Mouse (Mus musculus) layer of hippocampus, postnatal 14 days (tissue): Measurements from ENCODE around the gene Gjb5. TPM values are rescaled to one million over a fixed set of nuclear protein-coding genes. Genes with fewer than 3 reads are reported as not detected.

Source experiments
- DNase-seq, 2 experiments: peaks; one replicate each; pipeline ENCODE4 v3.0.0; 2021 to 2022; ENCODE audit warnings: low spot score in 2 of 2, mixed read lengths in 1 of 2
- total RNA-seq, 2 experiments: library from RNA; stranded (reverse); gene quantifications; 2 replicates each; pipeline ENCODE4 v1.2.3; 2021

Gene Gjb5
- total RNA-seq, 2 experiments from 2014 or later = not detected

GRCm38 (mm10) chr4:127349560-127350300 lies 8.3 kb downstream of the Gjb5 start:
- DNase-seq = no peak

GRCm38 (mm10) chr4:127345000-127345399 lies 13.0 kb downstream of the Gjb5 start:
- no peak for DNase-seq

GRCm38 (mm10) chr4:127341372-127341771 lies 16.6 kb downstream of the Gjb5 start:
- DNase-seq = no peak

DNA sequence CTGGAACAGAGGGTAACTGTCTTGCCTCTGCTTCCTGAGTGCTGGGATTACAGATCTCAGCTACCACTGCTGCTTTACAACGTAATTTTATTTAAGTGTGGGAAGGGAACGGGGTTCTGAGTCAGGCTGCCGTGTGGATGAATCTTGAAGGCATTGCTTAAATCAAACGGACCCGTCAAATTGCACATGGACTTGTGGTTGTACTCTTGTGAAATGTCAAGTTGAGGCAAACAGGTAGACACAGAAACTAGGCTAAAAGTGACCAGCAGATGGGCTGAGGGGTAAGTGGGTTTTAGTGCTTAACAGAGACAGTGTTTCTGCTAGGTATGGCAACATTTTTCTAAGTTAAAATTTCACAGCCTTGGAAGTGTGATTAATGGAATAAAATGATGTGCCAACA lies 20.3 kb downstream of the Gjb5 start:
- no peak for DNase-seq

GRCm38 (mm10) chr4:127334870-127335504 lies 23.0 kb downstream of the Gjb5 start:
- DNase-seq = no peak

DNA sequence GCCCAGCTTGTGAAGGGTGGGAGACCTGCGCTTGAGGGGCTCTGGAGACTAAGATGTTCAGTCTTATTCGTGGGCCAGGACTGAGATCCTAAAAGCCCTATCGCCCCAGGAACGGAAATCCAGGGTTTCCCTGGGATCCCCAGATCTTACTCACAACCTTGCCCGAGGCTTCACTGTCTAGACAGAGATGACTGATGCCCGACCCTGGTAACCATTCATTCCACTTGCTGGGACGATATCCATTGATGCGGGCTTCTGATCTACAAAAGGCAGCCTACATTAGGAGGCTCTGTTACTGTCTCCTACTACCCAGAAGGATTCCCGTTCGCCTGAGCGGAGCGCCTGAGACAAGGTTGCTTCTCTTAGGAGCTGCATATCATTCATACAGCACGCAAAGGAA lies 26.8 kb downstream of the Gjb5 start:
- DNase-seq = no peak

GRCm38 (mm10) chr4:127330181-127331100 lies 27.5 kb downstream of the Gjb5 start, which contains the start of gene Gjb3:
Gene Gjb3, minus strand, starts transcription at chr4:127330844.
- no peak for DNase-seq

DNA sequence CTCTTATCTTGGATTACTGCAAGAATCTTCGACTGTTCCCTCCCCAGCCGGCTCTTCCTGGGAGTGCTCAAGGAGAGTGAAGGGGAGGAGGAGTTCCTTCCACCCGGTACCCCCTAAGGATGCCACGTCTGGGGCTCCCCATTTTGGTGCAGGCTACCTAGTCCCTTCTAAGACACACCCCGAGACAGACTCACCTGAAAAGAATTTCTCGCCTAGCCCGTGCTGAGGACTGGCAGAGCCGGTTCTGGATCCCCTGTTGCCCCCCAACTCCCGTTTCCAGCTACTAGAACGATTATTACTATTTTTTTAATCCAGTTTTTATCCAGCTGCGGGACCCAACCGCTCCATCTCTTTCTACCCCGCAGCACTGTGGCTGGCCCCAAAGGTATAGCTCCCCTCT lies 28.2 kb downstream of the Gjb5 start:
- DNase-seq = no peak

- no peak for DNase-seq
These were observed 28.9 kb downstream of the Gjb5 start for GRCm38 (mm10) chr4:127329046-127329445.

- no peak for DNase-seq
These were observed 29.6 kb downstream of the Gjb5 start for GRCm38 (mm10) chr4:127328378-127328777.

GRCm38 (mm10) chr4:127327749-127328148 lies 30.2 kb downstream of the Gjb5 start:
- DNase-seq = no peak

- no peak for DNase-seq
These were observed 30.7 kb downstream of the Gjb5 start for GRCm38 (mm10) chr4:127327258-127327657.

DNA sequence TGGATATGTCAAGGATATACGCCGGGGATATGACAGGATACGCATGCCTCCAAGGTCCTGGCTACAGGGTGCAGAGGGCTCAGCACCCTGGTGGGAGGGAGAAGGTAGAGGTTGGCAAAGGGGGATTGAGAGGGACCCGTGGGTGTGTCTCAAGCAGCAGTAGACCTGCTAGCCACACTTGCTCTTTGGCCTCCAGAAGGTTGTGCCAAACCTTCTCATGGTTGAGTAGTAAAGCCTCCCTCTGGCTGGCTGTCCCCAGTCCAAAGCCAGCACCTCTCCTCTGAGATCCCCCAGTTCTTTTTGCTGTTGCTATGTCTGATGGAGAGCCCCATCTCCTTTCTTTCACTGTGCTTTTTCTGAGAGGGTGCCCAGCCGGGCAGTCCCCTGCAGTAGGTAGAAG lies 32.7 kb downstream of the Gjb5 start:
- no peak for DNase-seq

GRCm38 (mm10) chr4:127324759-127325158 lies 33.2 kb downstream of the Gjb5 start:
- peak; percentile 73 to 80 for DNase-seq

DNA sequence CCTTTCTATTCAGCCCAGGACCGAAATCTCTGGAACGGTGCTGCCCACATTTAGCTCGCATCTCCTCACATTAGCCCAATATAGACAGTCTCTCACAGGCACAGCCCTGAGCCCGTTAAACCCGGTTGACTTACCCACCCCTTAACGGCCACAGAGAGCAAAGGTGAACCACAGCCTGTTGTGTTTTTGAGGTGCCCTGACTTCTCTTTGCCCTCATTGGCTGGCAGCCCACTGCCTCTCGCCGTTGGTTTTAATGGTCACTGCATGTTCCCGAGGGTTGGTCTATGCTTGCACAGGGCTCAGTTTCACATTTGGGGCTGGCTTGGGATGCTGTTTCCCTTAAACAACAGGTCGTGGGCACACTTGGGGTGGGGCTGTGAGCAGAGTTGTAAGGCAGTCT lies 33.7 kb downstream of the Gjb5 start:
- no peak for DNase-seq

- no peak for DNase-seq
These were observed 34.3 kb downstream of the Gjb5 start for GRCm38 (mm10) chr4:127323651-127324050.

GRCm38 (mm10) chr4:127319613-127320012 lies 38.4 kb downstream of the Gjb5 start:
- peak; percentile 47 to 84 for DNase-seq

DNA sequence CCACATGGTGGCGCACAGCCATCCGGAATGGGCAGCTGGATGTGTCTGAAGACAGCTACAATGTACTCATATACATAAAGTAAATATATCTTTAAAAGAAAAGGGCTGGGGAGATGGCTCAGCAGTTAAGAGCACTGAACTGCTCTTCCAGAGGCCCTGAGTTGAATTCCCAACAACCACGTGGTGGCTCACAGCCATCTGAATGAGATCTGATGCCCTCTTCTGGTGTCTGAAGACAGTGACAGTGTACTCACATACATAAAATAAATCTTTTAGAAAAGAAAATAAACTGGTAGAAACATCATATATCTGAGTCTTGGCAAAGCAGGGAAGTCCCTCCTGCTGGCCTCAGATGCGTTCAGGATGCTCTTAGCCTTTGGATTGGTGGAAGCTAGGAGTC lies 40.8 kb downstream of the Gjb5 start:
- no peak for DNase-seq

GRCm38 (mm10) chr4:127315753-127316152 lies 42.2 kb downstream of the Gjb5 start:
- DNase-seq = no peak

GRCm38 (mm10) chr4:127314585-127314984 lies 43.4 kb downstream of the Gjb5 start:
- no peak for DNase-seq

DNA sequence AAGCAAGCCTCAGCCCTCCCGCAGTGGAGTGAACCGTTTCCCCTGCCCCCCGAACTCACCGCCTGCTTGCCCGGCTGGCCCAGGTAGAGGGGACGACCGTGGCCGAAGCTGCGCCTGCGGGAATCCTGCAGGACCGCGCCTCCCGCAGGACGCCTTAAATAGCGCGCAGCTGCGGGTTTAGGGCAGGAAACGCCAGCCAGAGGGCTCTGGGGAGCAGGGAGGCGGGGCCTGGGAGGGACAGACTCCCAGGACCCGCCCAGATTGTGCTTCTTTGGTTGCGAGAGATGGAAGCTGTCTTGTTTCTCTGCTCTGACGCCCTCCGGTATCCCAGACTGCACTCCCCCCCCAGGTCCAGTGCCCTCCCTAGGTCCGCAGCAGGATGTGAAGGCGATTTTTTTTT lies 44.1 kb downstream of the Gjb5 start, which contains the start of gene Gja4:
TSS of gene Gja4 (minus strand) at position 179 of the 400 bp plus-strand sequence.
- peak; percentile 54 to 55 for DNase-seq

GRCm38 (mm10) chr4:127312349-127312748 lies 45.6 kb downstream of the Gjb5 start:
- no peak for DNase-seq
